Mouse (Mus musculus) thymus, adult 18-20 months (tissue): ENCODE data around the gene Gm3239.
A peak's percentile ranks its signal among the peaks of the same experiment; 100 is the strongest.
"Not testable (repeated sequence)": the region's sequence is repeated elsewhere in the genome, so short reads cannot be mapped to it uniquely, and the experiment has no call there.

Experiments
- DNase-seq, 2 experiments: peaks; one replicate each; pipeline ENCODE4 v3.0.0; 2022; ENCODE audit warnings: mixed read lengths in 2 of 2

Gm3239 gene

DNA sequence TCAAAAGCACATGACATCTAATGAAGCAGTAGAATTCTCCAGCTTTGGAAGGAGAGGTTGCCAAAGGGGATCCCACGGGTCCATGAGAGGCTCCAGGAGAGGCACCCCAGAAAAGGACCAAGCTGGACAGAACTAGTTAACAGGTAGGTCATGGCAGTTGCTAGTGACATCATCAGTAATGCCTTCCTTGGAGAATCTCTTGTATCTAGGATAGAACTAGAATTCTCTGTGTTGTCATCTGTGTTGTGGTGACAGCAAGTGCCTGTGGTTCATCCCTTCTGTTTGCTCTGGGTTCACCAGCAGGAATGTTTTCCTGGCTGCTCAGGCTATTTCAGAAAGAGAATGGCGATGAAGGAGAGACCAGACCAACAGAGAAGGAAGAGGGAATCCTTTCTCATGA is at the start of gene Gm3239:
Gene Gm3239 (plus strand): TSS at position 301 of the 400 bp plus-strand sequence.
- not testable (repeated sequence) for DNase-seq

DNA sequence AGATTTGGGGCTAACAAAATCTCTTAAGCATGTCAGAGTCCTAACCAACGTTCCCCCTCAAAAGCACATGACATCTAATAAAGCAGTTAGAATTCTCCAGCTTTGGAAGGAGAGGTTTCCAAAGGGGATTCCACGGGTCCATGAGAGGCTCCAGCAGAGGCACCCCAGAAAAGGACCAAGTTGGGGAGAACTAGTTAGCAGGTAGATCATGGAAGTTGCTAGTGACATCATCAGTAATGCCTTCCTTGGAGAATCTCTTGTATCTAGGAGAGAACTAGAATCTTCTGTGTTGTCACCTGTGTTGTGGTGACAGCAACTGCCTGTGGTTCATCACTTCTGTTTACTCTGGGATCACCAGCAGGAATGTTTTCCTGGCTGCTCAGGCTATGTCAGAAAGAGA is 31.9 kb upstream of the Gm3239 start, which contains the start of gene Gm8159:
Gene Gm8159 (plus strand): TSS at position 301 of the 400 bp plus-strand sequence.
- DNase-seq: not testable (repeated sequence)

DNA sequence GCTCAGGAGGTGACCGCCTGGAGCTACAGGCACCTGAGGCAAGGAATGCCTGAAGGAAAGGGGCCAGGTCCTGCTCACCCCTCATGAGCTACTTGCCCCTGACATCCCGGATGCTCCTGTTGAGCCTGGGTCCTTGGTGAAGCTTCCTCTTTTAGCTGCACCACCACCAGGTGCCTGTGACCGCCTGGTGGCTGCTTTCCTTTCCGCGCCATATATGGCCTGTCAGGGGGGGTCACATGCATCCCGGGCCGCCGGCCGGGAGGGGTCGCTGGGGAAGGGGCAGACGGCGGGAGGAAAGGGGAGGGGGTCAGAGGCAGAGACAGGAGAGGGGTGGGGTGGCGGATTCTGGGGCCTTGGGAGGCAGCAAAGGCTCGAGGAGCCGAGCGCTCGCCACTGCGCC is 14.7 kb upstream of the Gm3239 start:
- DNase-seq: peak in 1 of 2 experiments; percentile 2

DNA sequence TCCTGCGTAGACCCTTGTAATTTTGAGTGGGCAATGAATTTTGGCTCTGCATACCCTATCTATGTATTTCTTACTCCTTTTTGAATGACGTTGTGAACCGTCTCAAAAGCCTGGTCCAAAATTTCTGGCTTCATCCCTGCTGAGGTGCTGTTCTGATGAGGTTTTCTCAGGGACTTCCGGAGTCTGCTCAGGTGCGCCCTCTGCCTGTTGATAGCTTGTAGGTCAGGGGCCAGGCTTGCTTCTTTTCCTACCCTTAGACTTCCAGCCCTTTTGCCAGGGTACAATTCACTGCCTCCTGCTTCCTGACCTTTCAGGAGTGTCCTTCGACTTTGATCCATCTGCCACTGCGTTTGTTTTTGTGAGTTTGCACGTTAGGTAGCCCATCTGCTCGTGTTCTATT is 13.7 kb upstream of the Gm3239 start:
- DNase-seq: not testable (repeated sequence)

DNA sequence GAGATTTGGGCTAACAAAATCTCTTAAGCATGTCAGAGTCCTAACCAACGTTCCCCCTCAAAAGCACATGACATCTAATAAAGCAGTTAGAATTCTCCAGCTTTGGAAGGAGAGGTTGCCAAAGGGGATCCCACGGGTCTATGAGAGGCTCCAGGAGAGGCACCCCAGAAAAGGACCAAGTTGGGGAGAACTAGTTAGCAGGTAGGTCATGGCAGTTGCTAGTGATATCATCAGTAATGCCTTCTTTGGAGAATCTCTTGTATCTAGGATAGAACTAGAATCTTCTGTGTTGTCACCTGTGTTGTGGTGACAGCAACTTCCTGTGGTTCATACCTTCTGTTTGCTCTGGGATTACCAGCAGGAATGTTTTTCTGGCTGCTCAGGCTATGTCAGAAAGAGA is 44.9 kb downstream of the Gm3239 start, which contains the start of gene Gm7876:
Gene Gm7876 (plus strand): TSS at position 301 of the 400 bp plus-strand sequence.
- not testable (repeated sequence) for DNase-seq
